Mouse (Mus musculus) adrenal gland, postnatal 4 days (tissue): ENCODE results near the gene Vmn2r120. TPM values are rescaled to one million over a fixed set of nuclear protein-coding genes. Genes with fewer than 3 reads are reported as not detected.
"Not testable (repeated sequence)": the region's sequence is repeated elsewhere in the genome, so short reads cannot be mapped to it uniquely, and the experiment has no call there.

ENCODE experiments used
- DNase-seq, 2 experiments: peaks; one replicate each; pipeline ENCODE4 v3.0.0; 2021 to 2022; ENCODE audit warnings: low spot score in 2 of 2, mixed read lengths in 2 of 2
- long read RNA-seq, 2 experiments: library from polyadenylated mRNA; stranded (forward); transcript quantifications; one replicate each; pipeline ENCODE4 v2.0.0; 2021
- total RNA-seq, 2 experiments: library from RNA; stranded (reverse); gene quantifications; 2 replicates each; pipeline ENCODE4 v1.2.3; 2021

The Vmn2r120 gene
- total RNA-seq: not detected
- long read RNA-seq, experiment 1: 0 reads
- long read RNA-seq, experiment 2: 0 reads

DNA sequence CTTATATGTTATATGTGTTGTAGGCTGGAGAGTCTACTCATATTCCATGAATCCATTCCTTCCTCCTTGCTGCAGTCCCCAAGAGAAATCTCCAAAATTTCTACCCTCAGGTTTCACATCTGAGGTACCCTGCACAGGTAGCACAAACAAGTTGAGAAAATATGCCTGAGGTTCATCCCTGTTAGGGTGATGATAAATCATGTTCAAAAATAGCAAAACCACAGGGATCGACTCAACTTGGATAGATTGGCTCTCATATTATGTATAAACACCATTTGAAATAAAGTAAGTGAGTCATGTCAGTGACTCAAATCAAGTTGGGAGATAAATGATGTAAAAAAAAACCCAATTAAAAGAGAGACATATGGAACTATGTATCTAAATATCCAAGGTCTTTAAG lies at the start of gene Vmn2r120:
Gene Vmn2r120, minus strand, starts transcription at position 101 of the 400 bp plus-strand sequence.
- no peak for DNase-seq

DNA sequence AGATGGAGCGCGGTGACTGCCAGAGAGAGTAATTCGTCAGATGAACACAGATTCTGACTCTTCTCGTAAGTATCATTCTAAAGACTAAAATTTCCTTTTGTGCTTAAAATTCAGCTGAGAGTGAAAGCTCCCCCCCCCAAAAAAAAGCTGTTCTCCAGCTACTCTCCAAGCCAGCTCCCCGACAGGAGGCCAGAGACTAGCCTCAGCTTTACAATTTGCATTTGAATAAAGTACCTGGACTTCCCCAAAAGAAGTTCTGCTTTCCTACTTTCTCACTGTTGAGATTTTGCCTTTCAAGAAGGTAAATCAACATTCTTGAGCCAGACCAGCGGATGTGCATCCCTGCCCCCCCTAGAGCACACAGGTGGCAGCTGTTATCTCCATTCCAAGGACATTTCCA lies 42.0 kb upstream of the Vmn2r120 start:
- DNase-seq: not testable (repeated sequence)

- DNase-seq: no peak
Observed at GRCm38 (mm10) chr17:57574075-57574705, 28.9 kb upstream of the Vmn2r120 start.

Other genes with a start within 250 kb of the Vmn2r120 start
- gene Adgre1, start 186.8 kb downstream of the Vmn2r120 start, total RNA-seq: 1 to 10 TPM; 7.9 to 8.3 TPM
- gene Gm21834, start 196.7 kb upstream of the Vmn2r120 start, total RNA-seq: not detected
- gene Cntnap5c, start 224.1 kb upstream of the Vmn2r120 start, total RNA-seq: not detected